Mouse (Mus musculus) lung, adult 2 months (tissue): ENCODE results near the gene Mast4. TPM values are rescaled to one million over a fixed set of nuclear protein-coding genes. Genes with fewer than 3 reads are reported as not detected.

ENCODE experiments used
- DNase-seq: peaks from one replicate; pipeline ENCODE4 v3.0.0; 2022
- H3K4me1 ChIP-seq: fragments of 200-500 bp; 2 replicates; pipeline ENCODE4 v1.6.1; 2011; ENCODE audit warnings: low read length; ENCODE audit not compliant: control insufficient read depth, insufficient read depth
- H3K4me3 ChIP-seq: fragments of 200-500 bp; replicated peaks from 2 replicates; pipeline ENCODE3; 2011; ENCODE audit warnings: low read depth, mild to moderate bottlenecking, control low read depth, low read length; ENCODE audit errors: extremely low read depth
- CTCF ChIP-seq: fragments of 200-500 bp; IDR thresholded peaks from 2 replicates; pipeline ENCODE4 v1.5.1; 2011; ENCODE audit warnings: mild to moderate bottlenecking, low read length, control low read depth; ENCODE audit not compliant: insufficient read depth
- POLR2A ChIP-seq: fragments of 200-500 bp; IDR thresholded peaks from 2 replicates; pipeline ENCODE4 v1.6.1; 2011; ENCODE audit warnings: low read depth, mild to moderate bottlenecking, control low read depth, low read length, borderline replicate concordance; ENCODE audit errors: extremely low read depth
- WGBS: fragments of 180-500 bp; shearing (Covaris S2); methylation state at CpG from one replicate; pipeline ENCODE4 v1.1.7; 2018; 5-methylcytosine and 5-hydroxymethylcytosine counted together
- polyA plus RNA-seq: library from polyadenylated mRNA; depleted of rRNA; stranded (reverse); fragments of >200 nt; gene quantifications from 2 replicates; pipeline ENCODE4 v1.2.3, GENCODE M21; 2012

Gene Mast4
- polyA plus RNA-seq, 1 experiment = 14.9 TPM

- DNase-seq = no peak
- TF ChIP-seq POLR2A = no peak
- no peak for TF ChIP-seq CTCF
- Histone ChIP-seq H3K4me1 (no peaks in the 10 kb centered on the region), H3K4me3 (no peak overlapping the region)
- 29% methylated on average over 6 of the region's 6 CpGs for WGBS
These were observed 251.4 kb downstream of the Mast4 start for GRCm38 (mm10) chr13:103082891-103083290.

- no peak for DNase-seq
- 69% methylated on average over 4 of the region's 4 CpGs for WGBS
- TF ChIP-seq POLR2A = no peak
- TF ChIP-seq CTCF = no peak
These were observed 254.5 kb downstream of the Mast4 start for GRCm38 (mm10) chr13:103079806-103080205.

GRCm38 (mm10) chr13:103078815-103079214 lies 255.5 kb downstream of the Mast4 start:
- 92% methylated on average over 6 of the region's 6 CpGs for WGBS
- no peak overlapping the region for H3K4me3 ChIP-seq

More at GRCm38 (mm10) chr13:103079806-103080205, 254.5 kb downstream of the Mast4 start:
- Histone ChIP-seq H3K4me1 (no peaks in the 10 kb centered on the region), H3K4me3 (no peak overlapping the region)

GRCm38 (mm10) chr13:103073461-103073860 lies 260.8 kb downstream of the Mast4 start:
- no peak for DNase-seq
- no peaks in the 10 kb centered on the region for H3K4me1 ChIP-seq
- TF ChIP-seq CTCF = no peak
- TF ChIP-seq POLR2A = no peak
- 57% methylated on average over 4 of the region's 4 CpGs for WGBS
- no peak overlapping the region for H3K4me3 ChIP-seq

More at GRCm38 (mm10) chr13:103078815-103079214, 255.5 kb downstream of the Mast4 start:
- TF ChIP-seq POLR2A (no peak), CTCF (no peak)
- H3K4me1 ChIP-seq = no peaks in the 10 kb centered on the region
- no peak for DNase-seq

- Histone ChIP-seq H3K4me1 (no peaks in the 10 kb centered on the region), H3K4me3 (no peak overlapping the region)
- TF ChIP-seq CTCF (no peak), POLR2A (no peak)
- WGBS = 81% methylated on average over 3 of the region's 3 CpGs
- DNase-seq = no peak
These were observed 262.5 kb downstream of the Mast4 start for GRCm38 (mm10) chr13:103071783-103072182.

GRCm38 (mm10) chr13:103067581-103068166 lies 266.6 kb downstream of the Mast4 start:
- TF ChIP-seq POLR2A (no peak), CTCF (no peak)
- no peak overlapping the region for H3K4me3 ChIP-seq
- 40% methylated on average over 7 of the region's 7 CpGs for WGBS
- DNase-seq = no peak
- H3K4me1 ChIP-seq = no peaks in the 10 kb centered on the region

- no peak for DNase-seq
- TF ChIP-seq CTCF (no peak), POLR2A (no peak)
- Histone ChIP-seq H3K4me3 (no peak overlapping the region), H3K4me1 (no peaks in the 10 kb centered on the region)
- WGBS = 67% methylated on average over 7 of the region's 7 CpGs
These were observed 268.9 kb downstream of the Mast4 start for GRCm38 (mm10) chr13:103065437-103065836.

- Histone ChIP-seq H3K4me1 (no peaks in the 10 kb centered on the region), H3K4me3 (no peak overlapping the region)
- DNase-seq = no peak
- 83% methylated on average over 2 of the region's 2 CpGs for WGBS
- TF ChIP-seq POLR2A (no peak), CTCF (no peak)
These were observed 272.6 kb downstream of the Mast4 start for GRCm38 (mm10) chr13:103061680-103062079.

- no peak overlapping the region for H3K4me3 ChIP-seq
- no peaks in the 10 kb centered on the region for H3K4me1 ChIP-seq
- no peak for DNase-seq
- 84% methylated on average over 11 of the region's 11 CpGs for WGBS
- TF ChIP-seq POLR2A (no peak), CTCF (no peak)
These were observed 274.2 kb downstream of the Mast4 start for GRCm38 (mm10) chr13:103059995-103060652.

- 71% methylated on average over 10 of the region's 10 CpGs for WGBS
- no peak overlapping the region for H3K4me3 ChIP-seq
- TF ChIP-seq CTCF = no peak
- TF ChIP-seq POLR2A = no peak
- H3K4me1 ChIP-seq = no peaks in the 10 kb centered on the region
- DNase-seq = no peak
These were observed 277.8 kb downstream of the Mast4 start for GRCm38 (mm10) chr13:103056451-103056850.
